Mouse (Mus musculus): Measurements from ENCODE around the gene Tyw1.

Tyw1 gene

GRCm38 (mm10) chr5:130255017-130255720, at the start of gene Tyw1, which contains the start of gene Sbds:
TSS of gene Tyw1 (plus strand) at chr5:130255619.
TSS of gene Sbds (minus strand) at chr5:130255530.
- in situ Hi-C loops (cut with MboI; ENCODE audit: unreplicated experiment in 2 of 2), result loop anchor here (5.0 to 25.0 kb wide), 5 partner anchors 230 to 1240 kb away; partner anchors contain the start of genes Asl (in 1 of the 2), Crcp (in 1 of the 2), Mrps17 (in 1 of the 2) and Nipsnap2 (in 1 of the 2)

GRCm38 (mm10) chr5:130207299-130207698, 48.1 kb upstream of the Tyw1 start:
- in situ Hi-C loops (cut with MboI; ENCODE audit: unreplicated experiment in 2 of 2), result no loop called here

GRCm38 (mm10) chr5:130212956-130213355, 42.5 kb upstream of the Tyw1 start:
- in situ Hi-C loops (cut with MboI; ENCODE audit: unreplicated experiment in 2 of 2), result no loop called here

- in situ Hi-C loops (cut with MboI; ENCODE audit: unreplicated experiment in 2 of 2), result no loop called here
Observed at GRCm38 (mm10) chr5:130216781-130217180, 38.6 kb upstream of the Tyw1 start, which contains the start of gene Tmem248. TSS of gene Tmem248 (plus strand) at chr5:130217081.

GRCm38 (mm10) chr5:130217406-130217805, 38.0 kb upstream of the Tyw1 start:
- in situ Hi-C loops (cut with MboI; ENCODE audit: unreplicated experiment in 2 of 2), result no loop called here

GRCm38 (mm10) chr5:130218336-130218735, 37.1 kb upstream of the Tyw1 start:
- in situ Hi-C loops (cut with MboI; ENCODE audit: unreplicated experiment in 2 of 2), result no loop called here

GRCm38 (mm10) chr5:130221316-130221715, 34.1 kb upstream of the Tyw1 start:
- in situ Hi-C loops (cut with MboI; ENCODE audit: unreplicated experiment in 2 of 2), result no loop called here

- in situ Hi-C loops (cut with MboI; ENCODE audit: unreplicated experiment in 2 of 2), result no loop called here
Observed at GRCm38 (mm10) chr5:130221760-130222145, 33.7 kb upstream of the Tyw1 start.

GRCm38 (mm10) chr5:130222146-130223004, 33.0 kb upstream of the Tyw1 start:
- in situ Hi-C loops (cut with MboI; ENCODE audit: unreplicated experiment in 2 of 2), result no loop called here

GRCm38 (mm10) chr5:130226790-130227189, 28.6 kb upstream of the Tyw1 start:
- in situ Hi-C loops (cut with MboI; ENCODE audit: unreplicated experiment in 2 of 2), result no loop called here

- in situ Hi-C loops (cut with MboI; ENCODE audit: unreplicated experiment in 2 of 2), result no loop called here
Observed at GRCm38 (mm10) chr5:130228120-130228519, 27.3 kb upstream of the Tyw1 start.

- in situ Hi-C loops (cut with MboI; ENCODE audit: unreplicated experiment in 2 of 2), result no loop called here
Observed at GRCm38 (mm10) chr5:130236302-130236701, 19.1 kb upstream of the Tyw1 start.

- in situ Hi-C loops (cut with MboI; ENCODE audit: unreplicated experiment in 2 of 2), result no loop called here
Observed at GRCm38 (mm10) chr5:130239236-130239635, 16.2 kb upstream of the Tyw1 start.

- in situ Hi-C loops (cut with MboI; ENCODE audit: unreplicated experiment in 2 of 2), result no loop called here
Observed at GRCm38 (mm10) chr5:130239856-130240255, 15.6 kb upstream of the Tyw1 start.

- in situ Hi-C loops (cut with MboI; ENCODE audit: unreplicated experiment in 2 of 2), result no loop called here
Observed at GRCm38 (mm10) chr5:130241426-130241825, 14.0 kb upstream of the Tyw1 start.

- in situ Hi-C loops (cut with MboI; ENCODE audit: unreplicated experiment in 2 of 2), result no loop called here
Observed at GRCm38 (mm10) chr5:130247823-130248222, 7.6 kb upstream of the Tyw1 start.

- in situ Hi-C loops (cut with MboI; ENCODE audit: unreplicated experiment in 2 of 2), result loop anchor here (5.0 to 25.0 kb wide), 5 partner anchors 230 to 1240 kb away; partner anchors contain the start of genes Asl (in 1 of the 2), Crcp (in 1 of the 2), Mrps17 (in 1 of the 2) and Nipsnap2 (in 1 of the 2)
Observed at GRCm38 (mm10) chr5:130254164-130255016, 1.0 kb upstream of the Tyw1 start.

- in situ Hi-C loops (cut with MboI; ENCODE audit: unreplicated experiment in 2 of 2), result loop anchor here (5.0 to 25.0 kb wide), 5 partner anchors 231 to 1241 kb away; partner anchors contain the start of genes Asl (in 1 of the 2), Crcp (in 1 of the 2), Mrps17 (in 1 of the 2) and Nipsnap2 (in 1 of the 2)
Observed at GRCm38 (mm10) chr5:130255799-130256525, 543 bp downstream of the Tyw1 start.

- in situ Hi-C loops (cut with MboI; ENCODE audit: unreplicated experiment in 2 of 2), result loop anchor here (5.0 to 25.0 kb wide), 5 partner anchors 232 to 1242 kb away; partner anchors contain the start of genes Asl (in 1 of the 2), Crcp (in 1 of the 2), Mrps17 (in 1 of the 2) and Nipsnap2 (in 1 of the 2)
Observed at GRCm38 (mm10) chr5:130256678-130257271, 1.4 kb downstream of the Tyw1 start.

Data from v-Abl transformed pro-B cells (cell line).